Mouse (Mus musculus): ENCODE results near the gene Guk1.

DNA sequence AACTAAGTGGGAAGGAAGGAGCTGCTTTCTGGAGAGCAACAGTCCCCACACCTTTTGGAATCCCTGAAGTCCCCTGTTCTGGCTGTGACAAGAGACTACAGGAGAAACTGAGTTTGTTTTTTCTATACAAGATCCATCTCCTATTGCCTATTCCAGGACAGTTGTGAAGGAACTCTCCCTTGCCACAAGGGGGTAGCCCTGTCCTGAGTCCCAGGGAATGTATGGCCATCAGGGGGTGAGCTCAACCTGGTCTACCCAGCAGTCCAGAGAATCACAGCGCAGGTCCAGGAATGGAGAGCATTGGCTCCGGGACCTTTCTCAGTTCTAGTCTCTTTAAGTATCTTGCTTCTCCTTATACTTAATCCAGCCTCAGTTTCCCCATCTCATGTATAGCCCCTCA lies 40.8 kb upstream of the Guk1 start:
- TF ChIP-seq CTCF (conservative IDR thresholded peaks at IDR 0.05; ENCODE audit: low read length) (no peak; the same call in 1 of the 2 replicates), POU5F1 (IDR thresholded peaks at IDR 0.05; ENCODE audit: borderline replicate concordance, low read length) (no peak)

All from E14TG2a.4 (cell line).